Mouse (Mus musculus) kidney, embryonic 14.5 days (tissue): ENCODE data around the gene Hepacam2. TPM values are rescaled to one million over a fixed set of nuclear protein-coding genes. Genes with fewer than 3 reads are reported as not detected.
"Not testable (repeated sequence)": the region's sequence is repeated elsewhere in the genome, so short reads cannot be mapped to it uniquely, and the experiment has no call there.

Experiments
- ATAC-seq: fragments of 200-750 bp; cut with Nextera tagmentation; 2 replicates; pipeline ENCODE4 v1.8.0; 2017; ENCODE audit warnings: moderate number of reproducible peaks, mild to moderate bottlenecking, moderate TSS enrichment, moderate library complexity; ENCODE audit not compliant: low FRiP score, low TSS enrichment
- H3K27ac ChIP-seq: fragments of 300-500 bp; sonication (generic); 2 replicates; pipeline ENCODE4 v1.5.1; 2014; ENCODE audit warnings: low read depth, mild to moderate bottlenecking, low read length, moderate library complexity, mixed read lengths
- H3K27me3 ChIP-seq: fragments of 300-500 bp; sonication (generic); 2 replicates; pipeline ENCODE4 v1.6.1; 2014; ENCODE audit warnings: mild to moderate bottlenecking, low read length; ENCODE audit not compliant: control insufficient read depth, insufficient read depth
- H3K36me3 ChIP-seq: fragments of 300-500 bp; sonication (generic); 2 replicates; pipeline ENCODE4 v1.6.1; 2014; ENCODE audit warnings: low read length, mixed read lengths; ENCODE audit not compliant: control insufficient read depth, insufficient read depth
- H3K4me1 ChIP-seq: fragments of 300-500 bp; sonication (generic); 2 replicates; pipeline ENCODE4 v1.6.1; 2014; ENCODE audit warnings: low read length, mixed read lengths; ENCODE audit not compliant: control insufficient read depth, insufficient read depth
- H3K4me2 ChIP-seq: fragments of 300-500 bp; sonication (generic); replicated peaks from 2 replicates; pipeline ENCODE4 v1.6.1; 2014; ENCODE audit warnings: low read depth, mild to moderate bottlenecking, low read length
- H3K4me3 ChIP-seq: fragments of 300-500 bp; sonication (generic); 2 replicates; pipeline ENCODE4 v1.5.1; 2014; ENCODE audit warnings: mild to moderate bottlenecking, low read length
- H3K9ac ChIP-seq: fragments of 300-500 bp; sonication (generic); 2 replicates; pipeline ENCODE4 v1.6.1; 2014; ENCODE audit warnings: low read depth, mild to moderate bottlenecking, low read length, moderate library complexity
- H3K9me3 ChIP-seq: fragments of 300-500 bp; sonication (generic); 2 replicates; pipeline ENCODE4 v1.6.1; 2016; ENCODE audit warnings: low read length; ENCODE audit not compliant: control insufficient read depth
- WGBS: fragments of 180-500 bp; shearing (Covaris S2); extraction: QIAGEN DNeasy Blood & Tissue Kit; methylation state at CpG from one replicate; pipeline ENCODE4 v1.1.7; 2014; 5-methylcytosine and 5-hydroxymethylcytosine counted together
- polyA plus RNA-seq: library from polyadenylated mRNA; unstranded; fragments of >200 nt; fragmentation: Nextera tagmentation; extraction: Ambion mirVana; gene quantifications from 2 replicates; pipeline ENCODE4 v1.2.1, GENCODE M21; 2014

Gene Hepacam2
- polyA plus RNA-seq, 1 experiment from 2014 or later = 0.88 TPM

DNA sequence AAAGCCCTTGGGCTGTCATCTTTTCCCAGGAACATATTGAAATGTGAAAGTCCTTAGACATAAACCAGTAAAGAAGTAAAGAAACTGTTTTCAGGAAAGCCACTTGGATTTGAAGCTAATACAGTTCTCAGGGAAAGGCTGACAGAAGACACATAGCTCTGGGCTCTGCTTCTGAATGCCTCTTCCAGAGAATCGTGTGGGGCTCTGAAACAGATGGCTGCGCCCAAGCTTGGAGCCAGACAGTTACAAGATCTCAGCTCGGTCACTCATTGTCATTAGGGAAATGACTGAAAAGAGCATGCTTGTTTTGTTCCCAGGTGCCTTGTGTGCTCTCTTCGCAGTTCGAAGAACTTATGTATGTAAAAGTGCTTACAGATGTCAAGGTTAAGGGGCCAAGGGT lies 43.7 kb downstream of the Hepacam2 start:
- Histone ChIP-seq H3K27me3 (no peaks in the 10 kb centered on the region), H3K4me2 (no peak overlapping the region), H3K4me3 (no peak overlapping the region), H3K36me3 (no peaks in the 10 kb centered on the region), H3K9me3 (no peaks in the 10 kb centered on the region), H3K27ac (no peak overlapping the region), H3K4me1 (no peaks in the 10 kb centered on the region), H3K9ac (no peak overlapping the region)
- ATAC-seq = no peak
- 36% methylated on average over 5 of the region's 5 CpGs for WGBS

GRCm38 (mm10) chr6:3447404-3447803 lies 50.7 kb downstream of the Hepacam2 start:
- no peaks in the 10 kb centered on the region for H3K36me3 ChIP-seq
- no peaks in the 10 kb centered on the region for H3K4me1 ChIP-seq
- H3K27ac ChIP-seq = no peak overlapping the region
- H3K9ac ChIP-seq = no peak overlapping the region
- H3K9me3 ChIP-seq = no peaks in the 10 kb centered on the region
- ATAC-seq = peak; percentile 80
- H3K4me2 ChIP-seq = no peak overlapping the region
- H3K4me3 ChIP-seq = no peak overlapping the region
- 6% methylated on average over 5 of the region's 5 CpGs for WGBS
- no peaks in the 10 kb centered on the region for H3K27me3 ChIP-seq

- no peak overlapping the region for H3K4me3 ChIP-seq
- no peak for ATAC-seq
- H3K4me2 ChIP-seq = no peak overlapping the region
- 26% methylated on average over 1 of the region's 1 CpGs for WGBS
- no peak overlapping the region for H3K27ac ChIP-seq
- H3K9me3 ChIP-seq = no peaks in the 10 kb centered on the region
- no peaks in the 10 kb centered on the region for H3K27me3 ChIP-seq
- H3K9ac ChIP-seq = no peak overlapping the region
- no peaks in the 10 kb centered on the region for H3K36me3 ChIP-seq
- no peaks in the 10 kb centered on the region for H3K4me1 ChIP-seq
Observed at GRCm38 (mm10) chr6:3443905-3444304, 54.2 kb downstream of the Hepacam2 start.

DNA sequence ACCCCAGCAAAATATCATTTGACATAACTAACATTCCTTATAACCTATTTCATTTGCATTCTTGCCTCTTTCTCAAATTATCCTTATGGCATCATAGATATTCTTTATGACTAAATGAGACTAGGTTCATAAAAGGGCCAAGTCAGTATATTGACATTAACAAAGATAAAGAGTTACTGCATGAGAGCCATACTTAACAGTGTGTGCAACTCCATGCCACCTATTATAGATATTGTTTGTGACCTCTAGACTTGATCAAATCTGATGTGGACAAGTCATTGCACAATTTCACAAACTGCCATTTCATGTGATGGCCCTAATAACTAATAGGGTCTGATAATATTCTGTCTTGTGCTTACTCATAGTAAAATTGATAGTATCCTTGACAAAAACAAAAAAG lies 62.0 kb downstream of the Hepacam2 start:
- no peak overlapping the region for H3K4me2 ChIP-seq
- H3K4me1 ChIP-seq = no peaks in the 10 kb centered on the region
- no peak overlapping the region for H3K9ac ChIP-seq
- H3K27me3 ChIP-seq = no peaks in the 10 kb centered on the region
- H3K9me3 ChIP-seq = no peaks in the 10 kb centered on the region
- H3K27ac ChIP-seq = no peak overlapping the region
- no peaks in the 10 kb centered on the region for H3K36me3 ChIP-seq
- no peak for ATAC-seq
- no peak overlapping the region for H3K4me3 ChIP-seq

GRCm38 (mm10) chr6:3430976-3431375 lies 67.1 kb downstream of the Hepacam2 start:
- not testable (repeated sequence) for H3K9me3 ChIP-seq, H3K27me3 ChIP-seq, H3K4me1 ChIP-seq, H3K4me2 ChIP-seq, H3K4me3 ChIP-seq, H3K9ac ChIP-seq, ATAC-seq, H3K27ac ChIP-seq, H3K36me3 ChIP-seq
- WGBS = 86% methylated on average over 2 of the region's 2 CpGs

- WGBS = 84% methylated on average over 1 of the region's 1 CpGs
Observed at GRCm38 (mm10) chr6:3427047-3427446, 71.1 kb downstream of the Hepacam2 start.

DNA sequence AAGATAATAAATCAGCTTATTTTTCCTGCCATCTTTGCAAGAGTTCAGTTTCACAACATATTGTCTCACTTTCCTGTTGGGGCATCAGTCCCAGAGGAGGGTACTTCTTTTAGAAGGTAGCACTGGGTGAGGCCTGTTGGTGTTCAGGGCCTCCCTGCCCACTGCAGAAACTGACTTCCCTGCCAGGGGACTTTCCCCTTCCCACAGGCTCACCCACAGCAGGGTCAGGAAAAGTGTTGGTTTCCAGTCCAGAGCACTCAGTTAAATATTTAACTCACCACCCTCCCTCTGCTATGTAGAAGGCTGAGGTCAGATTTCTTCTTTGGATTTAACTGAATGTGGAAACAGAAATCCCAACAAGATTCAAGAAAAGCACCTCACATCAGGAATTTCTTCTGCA lies 72.8 kb downstream of the Hepacam2 start:
- H3K4me1 ChIP-seq, H3K9me3 ChIP-seq, H3K36me3 ChIP-seq, H3K4me3 ChIP-seq, H3K27ac ChIP-seq, H3K27me3 ChIP-seq, H3K9ac ChIP-seq, H3K4me2 ChIP-seq: not testable (repeated sequence)
- ATAC-seq = peak; percentile 86; the same call in 1 of the 2 replicates

More at GRCm38 (mm10) chr6:3427047-3427446, 71.1 kb downstream of the Hepacam2 start:
- Histone ChIP-seq H3K4me3 (no peak overlapping the region), H3K4me1 (no peaks in the 10 kb centered on the region), H3K4me2 (no peak overlapping the region), H3K9ac (no peak overlapping the region), H3K9me3 (no peaks in the 10 kb centered on the region), H3K27me3 (no peaks in the 10 kb centered on the region), H3K36me3 (no peaks in the 10 kb centered on the region), H3K27ac (no peak overlapping the region)
- no peak for ATAC-seq

- H3K36me3 ChIP-seq, H3K27me3 ChIP-seq, H3K4me2 ChIP-seq, H3K27ac ChIP-seq, H3K4me1 ChIP-seq, H3K4me3 ChIP-seq, H3K9ac ChIP-seq, H3K9me3 ChIP-seq: not testable (repeated sequence)
- 20% methylated on average over 1 of the region's 4 CpGs for WGBS
- ATAC-seq = peak; percentile 72; the same call in 1 of the 2 replicates
Observed at GRCm38 (mm10) chr6:3424613-3425277, 73.4 kb downstream of the Hepacam2 start.
